Mouse (Mus musculus): ENCODE results near the gene Abhd2. TPM values are rescaled to one million over a fixed set of nuclear protein-coding genes. Genes with fewer than 3 reads are reported as not detected.

Abhd2 gene
- polyA plus RNA-seq, 1 experiment from 2014 or later: 13.2 TPM

GRCm38 (mm10) chr7:79391883-79392649 lies 119.1 kb downstream of the Abhd2 start, which contains the start of gene Fanci:
Fanci (plus strand) TSS chr7:79391929.
- Histone ChIP-seq H3K4me3 (ENCODE audit: low read depth, low read length) (peak within 1 kb of the TSS; percentile 64), H3K9me3 (ENCODE audit: control insufficient read depth, low read length) (no peaks in the 10 kb centered on the region), H3K27me3 (ENCODE audit: control insufficient read depth, insufficient read depth, low read length) (no peaks in the 10 kb centered on the region), H3K9ac (ENCODE audit: low read length) (peak within 1 kb of the TSS; percentile 78), H3K4me2 (ENCODE audit: low read depth, low read length, severe bottlenecking) (peak within 1 kb of the TSS; percentile 85), H3K27ac (ENCODE audit: low read depth, low read length) (peak within 1 kb of the TSS; percentile 74), H3K36me3 (ENCODE audit: control insufficient read depth, insufficient read depth, low read length) (no peaks in the 10 kb centered on the region), H3K4me1 (replicated peaks; ENCODE audit: control insufficient read depth, insufficient read depth, low read length) (peaks cover 4% of the 10 kb centered on the region; the same call in 1 of the 2 replicates)
- peak; percentile 97 for DNase-seq (ENCODE audit: low spot score)
- ATAC-seq (replicated peaks; ENCODE audit: low FRiP score): peak; percentile 90
- 0% methylated on average over 44 of the region's 44 CpGs for WGBS

GRCm38 (mm10) chr7:79392860-79393513 lies 120.0 kb downstream of the Abhd2 start:
- H3K4me1 ChIP-seq (replicated peaks; ENCODE audit: control insufficient read depth, insufficient read depth, low read length): peaks cover 2% of the 10 kb centered on the region; the same call in 1 of the 2 replicates
- 63% methylated on average over 9 of the region's 9 CpGs for WGBS
- peak overlapping the region; percentile 78 for H3K9ac ChIP-seq (ENCODE audit: low read length)
- peak overlapping the region; percentile 64 for H3K4me3 ChIP-seq (ENCODE audit: low read depth, low read length)
- no peaks in the 10 kb centered on the region for H3K27me3 ChIP-seq (ENCODE audit: control insufficient read depth, insufficient read depth, low read length)
- H3K9me3 ChIP-seq (ENCODE audit: control insufficient read depth, low read length): no peaks in the 10 kb centered on the region
- peak overlapping the region; percentile 85 for H3K4me2 ChIP-seq (ENCODE audit: low read depth, low read length, severe bottlenecking)
- no peak for DNase-seq (ENCODE audit: low spot score)
- peak; percentile 40 for ATAC-seq (replicated peaks; ENCODE audit: low FRiP score)
- no peak overlapping the region for H3K27ac ChIP-seq (ENCODE audit: low read depth, low read length)
- H3K36me3 ChIP-seq (ENCODE audit: control insufficient read depth, insufficient read depth, low read length): no peaks in the 10 kb centered on the region

- WGBS: 97% methylated on average over 7 of the region's 7 CpGs
- no peak for ATAC-seq (replicated peaks; ENCODE audit: low FRiP score)
- no peak overlapping the region for H3K9ac ChIP-seq (ENCODE audit: low read length)
Observed at GRCm38 (mm10) chr7:79393924-79394323, 120.9 kb downstream of the Abhd2 start.

DNA sequence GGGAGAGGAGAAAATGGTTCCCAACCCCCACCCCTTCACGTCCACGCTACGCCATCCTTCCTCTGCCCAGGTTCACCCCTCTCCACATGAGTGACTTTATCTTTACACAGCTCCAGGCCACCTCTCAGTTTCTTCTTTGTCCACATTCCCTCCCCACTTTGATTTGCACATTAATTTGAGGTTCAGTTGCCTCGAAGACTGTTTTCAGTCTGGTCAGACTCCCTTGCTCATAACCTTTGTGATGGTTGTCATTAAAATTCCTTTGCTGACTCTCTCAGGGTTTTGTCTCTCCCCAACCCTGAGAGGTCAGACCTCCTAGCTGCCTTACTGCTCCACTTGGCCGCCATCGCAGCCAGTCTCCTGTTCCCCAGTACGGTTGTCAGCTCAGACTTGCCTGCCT lies 121.7 kb downstream of the Abhd2 start:
- DNase-seq (ENCODE audit: low spot score) (no peak), ATAC-seq (replicated peaks; ENCODE audit: low FRiP score) (no peak)
- H3K4me1 ChIP-seq (replicated peaks; ENCODE audit: control insufficient read depth, insufficient read depth, low read length): peaks cover 2% of the 10 kb centered on the region; the same call in 1 of the 2 replicates
- 70% methylated on average over 7 of the region's 7 CpGs for WGBS
- H3K4me3 ChIP-seq (ENCODE audit: low read depth, low read length): no peak overlapping the region
- no peak overlapping the region for H3K4me2 ChIP-seq (ENCODE audit: low read depth, low read length, severe bottlenecking)
- no peak overlapping the region for H3K27ac ChIP-seq (ENCODE audit: low read depth, low read length)
- H3K9me3 ChIP-seq (ENCODE audit: control insufficient read depth, low read length): no peaks in the 10 kb centered on the region
- no peaks in the 10 kb centered on the region for H3K27me3 ChIP-seq (ENCODE audit: control insufficient read depth, insufficient read depth, low read length)
- no peak overlapping the region for H3K9ac ChIP-seq (ENCODE audit: low read length)
- H3K36me3 ChIP-seq (ENCODE audit: control insufficient read depth, insufficient read depth, low read length): no peaks in the 10 kb centered on the region

More at GRCm38 (mm10) chr7:79393924-79394323, 120.9 kb downstream of the Abhd2 start:
- no peaks in the 10 kb centered on the region for H3K9me3 ChIP-seq (ENCODE audit: control insufficient read depth, low read length)
- H3K4me1 ChIP-seq (replicated peaks; ENCODE audit: control insufficient read depth, insufficient read depth, low read length): peaks cover 2% of the 10 kb centered on the region; the same call in 1 of the 2 replicates
- no peaks in the 10 kb centered on the region for H3K27me3 ChIP-seq (ENCODE audit: control insufficient read depth, insufficient read depth, low read length)
- DNase-seq (ENCODE audit: low spot score): no peak
- H3K4me3 ChIP-seq (ENCODE audit: low read depth, low read length): no peak overlapping the region
- no peak overlapping the region for H3K27ac ChIP-seq (ENCODE audit: low read depth, low read length)
- H3K4me2 ChIP-seq (ENCODE audit: low read depth, low read length, severe bottlenecking): no peak overlapping the region
- no peaks in the 10 kb centered on the region for H3K36me3 ChIP-seq (ENCODE audit: control insufficient read depth, insufficient read depth, low read length)

GRCm38 (mm10) chr7:79395186-79395585 lies 122.2 kb downstream of the Abhd2 start:
- Histone ChIP-seq H3K4me3 (ENCODE audit: low read depth, low read length) (no peak overlapping the region), H3K36me3 (ENCODE audit: control insufficient read depth, insufficient read depth, low read length) (no peaks in the 10 kb centered on the region), H3K9me3 (ENCODE audit: control insufficient read depth, low read length) (no peaks in the 10 kb centered on the region), H3K27me3 (ENCODE audit: control insufficient read depth, insufficient read depth, low read length) (no peaks in the 10 kb centered on the region), H3K4me1 (replicated peaks; ENCODE audit: control insufficient read depth, insufficient read depth, low read length) (peaks cover 2% of the 10 kb centered on the region; the same call in 1 of the 2 replicates), H3K27ac (ENCODE audit: low read depth, low read length) (no peak overlapping the region), H3K9ac (ENCODE audit: low read length) (no peak overlapping the region), H3K4me2 (ENCODE audit: low read depth, low read length, severe bottlenecking) (no peak overlapping the region)
- DNase-seq (ENCODE audit: low spot score): no peak
- ATAC-seq (replicated peaks; ENCODE audit: low FRiP score): no peak
- 90% methylated on average over 7 of the region's 7 CpGs for WGBS

- H3K4me1 ChIP-seq (replicated peaks; ENCODE audit: control insufficient read depth, insufficient read depth, low read length): 0 out of 2 replicates have a peak, but pooled peaks cover 2% of the 10 kb centered on the region
- no peaks in the 10 kb centered on the region for H3K9me3 ChIP-seq (ENCODE audit: control insufficient read depth, low read length)
- H3K9ac ChIP-seq (ENCODE audit: low read length): no peak overlapping the region
- H3K27me3 ChIP-seq (ENCODE audit: control insufficient read depth, insufficient read depth, low read length): no peaks in the 10 kb centered on the region
- H3K4me3 ChIP-seq (ENCODE audit: low read depth, low read length): no peak overlapping the region
- H3K36me3 ChIP-seq (ENCODE audit: control insufficient read depth, insufficient read depth, low read length): no peaks in the 10 kb centered on the region
- 89% methylated on average over 10 of the region's 10 CpGs for WGBS
- DNase-seq (ENCODE audit: low spot score): no peak
- no peak for ATAC-seq (replicated peaks; ENCODE audit: low FRiP score)
- H3K27ac ChIP-seq (ENCODE audit: low read depth, low read length): no peak overlapping the region
- H3K4me2 ChIP-seq (ENCODE audit: low read depth, low read length, severe bottlenecking): no peak overlapping the region
Observed at GRCm38 (mm10) chr7:79397446-79397963, 124.5 kb downstream of the Abhd2 start.

GRCm38 (mm10) chr7:79398426-79398825 lies 125.4 kb downstream of the Abhd2 start:
- no peak overlapping the region for H3K4me3 ChIP-seq (ENCODE audit: low read depth, low read length)
- no peak overlapping the region for H3K9ac ChIP-seq (ENCODE audit: low read length)
- no peak for DNase-seq (ENCODE audit: low spot score)
- no peaks in the 10 kb centered on the region for H3K27me3 ChIP-seq (ENCODE audit: control insufficient read depth, insufficient read depth, low read length)
- H3K4me2 ChIP-seq (ENCODE audit: low read depth, low read length, severe bottlenecking): no peak overlapping the region
- no peaks in the 10 kb centered on the region for H3K4me1 ChIP-seq (replicated peaks; ENCODE audit: control insufficient read depth, insufficient read depth, low read length)
- 91% methylated on average over 8 of the region's 8 CpGs for WGBS
- no peaks in the 10 kb centered on the region for H3K36me3 ChIP-seq (ENCODE audit: control insufficient read depth, insufficient read depth, low read length)
- no peak overlapping the region for H3K27ac ChIP-seq (ENCODE audit: low read depth, low read length)
- H3K9me3 ChIP-seq (ENCODE audit: control insufficient read depth, low read length): no peaks in the 10 kb centered on the region
- no peak for ATAC-seq (replicated peaks; ENCODE audit: low FRiP score)

GRCm38 (mm10) chr7:79398971-79399370 lies 126.0 kb downstream of the Abhd2 start:
- ATAC-seq (replicated peaks; ENCODE audit: low FRiP score) (no peak), DNase-seq (ENCODE audit: low spot score) (no peak)
- H3K9me3 ChIP-seq (ENCODE audit: control insufficient read depth, low read length): no peaks in the 10 kb centered on the region
- no peaks in the 10 kb centered on the region for H3K27me3 ChIP-seq (ENCODE audit: control insufficient read depth, insufficient read depth, low read length)
- no peak overlapping the region for H3K9ac ChIP-seq (ENCODE audit: low read length)
- H3K27ac ChIP-seq (ENCODE audit: low read depth, low read length): no peak overlapping the region
- H3K36me3 ChIP-seq (ENCODE audit: control insufficient read depth, insufficient read depth, low read length): no peaks in the 10 kb centered on the region
- no peak overlapping the region for H3K4me2 ChIP-seq (ENCODE audit: low read depth, low read length, severe bottlenecking)
- H3K4me1 ChIP-seq (replicated peaks; ENCODE audit: control insufficient read depth, insufficient read depth, low read length): no peaks in the 10 kb centered on the region
- WGBS: 77% methylated on average over 12 of the region's 12 CpGs
- no peak overlapping the region for H3K4me3 ChIP-seq (ENCODE audit: low read depth, low read length)

Data from forebrain, embryonic 11.5 days (tissue).